Mouse (Mus musculus): ENCODE measurements around the gene Hint3.
"Not testable (repeated sequence)": the region's sequence is repeated elsewhere in the genome, so short reads cannot be mapped to it uniquely, and the experiment has no call there.

Hint3 gene

GRCm38 (mm10) chr10:30629513-30629912 lies at the start of gene Hint3:
TSS of gene Hint3 (minus strand) at chr10:30629632.
- DNase-seq (ENCODE audit: low spot score), result no peak

- DNase-seq (ENCODE audit: low spot score), result no peak
These were observed 48.6 kb upstream of the Hint3 start for GRCm38 (mm10) chr10:30678051-30678450.

- no peak for DNase-seq (ENCODE audit: low spot score)
These were observed 45.4 kb upstream of the Hint3 start for GRCm38 (mm10) chr10:30674825-30675224.

- no peak for DNase-seq (ENCODE audit: low spot score)
These were observed 37.1 kb upstream of the Hint3 start for GRCm38 (mm10) chr10:30666580-30666979.

GRCm38 (mm10) chr10:30660564-30661328 lies 31.3 kb upstream of the Hint3 start:
- DNase-seq (ENCODE audit: low spot score), result no peak

- peak; percentile 51 for DNase-seq (ENCODE audit: low spot score)
These were observed 26.2 kb upstream of the Hint3 start for GRCm38 (mm10) chr10:30655655-30656054.

GRCm38 (mm10) chr10:30647681-30648080 lies 18.2 kb upstream of the Hint3 start:
- no peak for DNase-seq (ENCODE audit: low spot score)

- no peak for DNase-seq (ENCODE audit: low spot score)
These were observed 8.8 kb upstream of the Hint3 start for GRCm38 (mm10) chr10:30638216-30638615.

GRCm38 (mm10) chr10:30636474-30637154 lies 7.2 kb upstream of the Hint3 start:
- not testable (repeated sequence) for DNase-seq (ENCODE audit: low spot score)

GRCm38 (mm10) chr10:30632718-30633117 lies 3.3 kb upstream of the Hint3 start:
- no peak for DNase-seq (ENCODE audit: low spot score)

- no peak for DNase-seq (ENCODE audit: low spot score)
These were observed 545 bp upstream of the Hint3 start for GRCm38 (mm10) chr10:30629977-30630376.

- not testable (repeated sequence) for DNase-seq (ENCODE audit: low spot score)
These were observed 988 bp downstream of the Hint3 start for GRCm38 (mm10) chr10:30628444-30628843.

- DNase-seq (ENCODE audit: low spot score), result no peak
These were observed 1.9 kb downstream of the Hint3 start for GRCm38 (mm10) chr10:30627548-30627947.

GRCm38 (mm10) chr10:30624161-30625019 lies 5.0 kb downstream of the Hint3 start:
- no peak for DNase-seq (ENCODE audit: low spot score)

- no peak for DNase-seq (ENCODE audit: low spot score)
These were observed 6.5 kb downstream of the Hint3 start for GRCm38 (mm10) chr10:30622928-30623327.

GRCm38 (mm10) chr10:30618918-30619210 lies 10.6 kb downstream of the Hint3 start:
- DNase-seq (ENCODE audit: low spot score), result no peak

- peak; percentile 100 for DNase-seq (ENCODE audit: low spot score)
These were observed 11.1 kb downstream of the Hint3 start for GRCm38 (mm10) chr10:30618091-30618917.

GRCm38 (mm10) chr10:30613039-30613438 lies 16.4 kb downstream of the Hint3 start:
- no peak for DNase-seq (ENCODE audit: low spot score)

- no peak for DNase-seq (ENCODE audit: low spot score)
These were observed 19.8 kb downstream of the Hint3 start for GRCm38 (mm10) chr10:30609614-30610013.

- DNase-seq (ENCODE audit: low spot score), result no peak
These were observed 21.3 kb downstream of the Hint3 start for GRCm38 (mm10) chr10:30608109-30608508.

GRCm38 (mm10) chr10:30600542-30600966 lies 28.9 kb downstream of the Hint3 start, which contains the start of gene Trmt11:
TSS of gene Trmt11 (minus strand) at chr10:30600749.
- peak; percentile 82 for DNase-seq (ENCODE audit: low spot score)

GRCm38 (mm10) chr10:30600094-30600534 lies 29.3 kb downstream of the Hint3 start:
- peak; percentile 38 for DNase-seq (ENCODE audit: low spot score)
